Mouse (Mus musculus) MEL (cell line): ENCODE results near the gene Slc5a6. TPM values are rescaled to one million over a fixed set of nuclear protein-coding genes. Genes with fewer than 3 reads are reported as not detected.

Experiments used
- DNase-seq: peaks from one replicate; pipeline ENCODE4 v3.0.0; 2011; ENCODE audit warnings: low read depth, low spot score
- H3K27ac ChIP-seq: 2 replicates; pipeline ENCODE4 v1.5.1; 2012; ENCODE audit warnings: low read depth, mild to moderate bottlenecking, control low read depth, low read length, moderate library complexity; ENCODE audit not compliant: control insufficient read depth
- H3K27me3 ChIP-seq, 2 experiments: fragments of 150-350 bp in 1 of 2; sonication (generic) in 1 of 2; 2 replicates each; pipeline ENCODE4 v1.6.1; 2012; ENCODE audit warnings: low read length in 2 of 2, mild to moderate bottlenecking in 2 of 2, improper control_type of control experiment in 1 of 2, moderate library complexity in 1 of 2; ENCODE audit not compliant: insufficient read depth in 2 of 2, control insufficient read depth in 1 of 2
- H3K36me3 ChIP-seq, 2 experiments: 2 replicates each; pipeline ENCODE4 v1.6.1; 2012 to 2014; ENCODE audit warnings: low read length in 2 of 2, improper control_type of control experiment in 1 of 2, inconsistent platforms in 1 of 2, mild to moderate bottlenecking in 1 of 2; ENCODE audit not compliant: insufficient read depth in 2 of 2, control insufficient read depth in 1 of 2
- H3K4me1 ChIP-seq, 2 experiments: fragments of 150-350 bp in 1 of 2; sonication (generic) in 1 of 2; 2 replicates each; pipeline ENCODE4 v1.6.1; 2012; ENCODE audit warnings: low read length in 2 of 2, improper control_type of control experiment in 1 of 2, mild to moderate bottlenecking in 1 of 2; ENCODE audit not compliant: insufficient read depth in 2 of 2, control insufficient read depth in 1 of 2
- H3K4me3 ChIP-seq, 2 experiments: fragments of 150-350 bp in 1 of 2; sonication (generic) in 1 of 2; 2 replicates each; pipeline ENCODE4 v1.5.1; 2012; ENCODE audit warnings: low read depth in 2 of 2, low read length in 2 of 2, mild to moderate bottlenecking in 2 of 2, moderate library complexity in 2 of 2, control low read depth in 1 of 2, improper control_type of control experiment in 1 of 2; ENCODE audit not compliant: control insufficient read depth in 1 of 2, insufficient read depth in 1 of 2
- H3K79me2 ChIP-seq: 2 replicates; pipeline ENCODE4 v1.6.1; 2012; ENCODE audit warnings: mild to moderate bottlenecking, low read length, moderate library complexity; ENCODE audit not compliant: control insufficient read depth, poor library complexity, insufficient read depth
- H3K9ac ChIP-seq: 2 replicates; pipeline ENCODE4 v1.6.1; 2012; ENCODE audit warnings: low read depth, mild to moderate bottlenecking, control low read depth, low read length, moderate library complexity; ENCODE audit not compliant: control insufficient read depth, poor library complexity, severe bottlenecking
- H3K9me3 ChIP-seq: fragments of 150-350 bp; sonication (generic); replicated peaks from 2 replicates; pipeline ENCODE4 v1.6.1; 2012; ENCODE audit warnings: mild to moderate bottlenecking, low read length, improper control_type of control experiment, moderate library complexity; ENCODE audit not compliant: insufficient read depth
- BHLHE40 ChIP-seq: IDR thresholded peaks from 2 replicates; pipeline ENCODE4 v1.6.1; 2012; ENCODE audit warnings: low read depth, mild to moderate bottlenecking, inconsistent platforms, low read length, improper control_type of control experiment, borderline replicate concordance
- CHD1 ChIP-seq: IDR thresholded peaks from 2 replicates; pipeline ENCODE4 v1.6.1; 2012; ENCODE audit warnings: low read depth, mild to moderate bottlenecking, inconsistent platforms, low read length, improper control_type of control experiment
- CTCF ChIP-seq, 3 experiments: IDR thresholded peaks in 2 of 3; conservative IDR thresholded peaks in 1 of 3; 2 replicates each; pipeline ENCODE4 v1.5.1; 2011 to 2012; ENCODE audit warnings: low read length in 3 of 3, low read depth in 2 of 3, mild to moderate bottlenecking in 2 of 3, improper control_type of control experiment in 1 of 3, inconsistent platforms in 1 of 3, mixed read lengths in 1 of 3, moderate library complexity in 1 of 3; ENCODE audit not compliant: control insufficient read depth in 1 of 3, insufficient read depth in 1 of 3, poor library complexity in 1 of 3, severe bottlenecking in 1 of 3
- E2F4 ChIP-seq: IDR thresholded peaks from 2 replicates; pipeline ENCODE4 v1.6.1; 2011; ENCODE audit warnings: low read depth, low read length, improper control_type of control experiment, borderline replicate concordance
- ELF1 ChIP-seq: IDR thresholded peaks from 2 replicates; pipeline ENCODE4 v1.6.1; 2014; ENCODE audit warnings: low read depth, mild to moderate bottlenecking, inconsistent platforms, low read length, improper control_type of control experiment, moderate library complexity
- HCFC1 ChIP-seq: IDR thresholded peaks from 2 replicates; pipeline ENCODE4 v1.6.1; 2012; ENCODE audit warnings: low read depth, mild to moderate bottlenecking, inconsistent platforms, low read length, improper control_type of control experiment, moderate library complexity
- JUND ChIP-seq: IDR thresholded peaks from 2 replicates; pipeline ENCODE4 v1.6.1; 2011; ENCODE audit warnings: low read depth, mild to moderate bottlenecking, improper control_type of control experiment, low read length
- KAT2A ChIP-seq: conservative IDR thresholded peaks from 2 replicates; pipeline ENCODE4 v1.6.1; 2012; ENCODE audit warnings: low read depth, low read length, improper control_type of control experiment, inconsistent platforms
- MAFK ChIP-seq: IDR thresholded peaks from 2 replicates; pipeline ENCODE4 v1.6.1; 2011; ENCODE audit warnings: low read depth, mild to moderate bottlenecking, low read length, improper control_type of control experiment, borderline replicate concordance
- MAX ChIP-seq: IDR thresholded peaks from 2 replicates; pipeline ENCODE4 v1.6.1; 2011; ENCODE audit warnings: low read length, improper control_type of control experiment
- MXI1 ChIP-seq: IDR thresholded peaks from 2 replicates; pipeline ENCODE4 v1.6.1; 2011; ENCODE audit warnings: mild to moderate bottlenecking, low read depth, low read length, improper control_type of control experiment
- MYB ChIP-seq: IDR thresholded peaks from 2 replicates; pipeline ENCODE4 v1.6.1; 2011; ENCODE audit warnings: mild to moderate bottlenecking, low read depth, low read length, improper control_type of control experiment
- NELFE ChIP-seq: IDR thresholded peaks from 2 replicates; pipeline ENCODE4 v1.6.1; 2011; ENCODE audit warnings: low read depth, low read length, improper control_type of control experiment
- POLR2A ChIP-seq, 2 experiments: IDR thresholded peaks; 2 replicates each; pipeline ENCODE4 v1.6.1; 2011 to 2012; ENCODE audit warnings: low read length in 2 of 2, mild to moderate bottlenecking in 2 of 2, control low read depth in 1 of 2, improper control_type of control experiment in 1 of 2, low read depth in 1 of 2, moderate library complexity in 1 of 2; ENCODE audit not compliant: control insufficient read depth in 1 of 2, insufficient read depth in 1 of 2, poor library complexity in 1 of 2
- POLR2AphosphoS2 ChIP-seq: IDR thresholded peaks from 2 replicates; pipeline ENCODE4 v1.6.1; 2011; ENCODE audit warnings: low read length, improper control_type of control experiment
- POLR2AphosphoS5 ChIP-seq: IDR thresholded peaks from 2 replicates; pipeline ENCODE4 v1.6.1; 2012; ENCODE audit warnings: low read depth, borderline replicate concordance, mild to moderate bottlenecking, inconsistent platforms, low read length, moderate library complexity, mixed read lengths
- RAD21 ChIP-seq: IDR thresholded peaks from 2 replicates; pipeline ENCODE4 v1.6.1; 2011; ENCODE audit warnings: mild to moderate bottlenecking, low read depth, low read length, improper control_type of control experiment
- RCOR1 ChIP-seq: IDR thresholded peaks from 2 replicates; pipeline ENCODE4 v1.6.1; 2012; ENCODE audit warnings: low read depth, mild to moderate bottlenecking, inconsistent platforms, low read length, improper control_type of control experiment
- SIN3A ChIP-seq: IDR thresholded peaks from 2 replicates; pipeline ENCODE4 v1.6.1; 2012; ENCODE audit warnings: low read length, improper control_type of control experiment, inconsistent platforms
- TAL1 ChIP-seq: IDR thresholded peaks from 2 replicates; pipeline ENCODE4 v1.6.1; 2012; ENCODE audit warnings: mild to moderate bottlenecking, inconsistent platforms, low read length, moderate library complexity, mixed read lengths
- TBP ChIP-seq: IDR thresholded peaks from 2 replicates; pipeline ENCODE4 v1.8.0; 2011; ENCODE audit warnings: low read depth, low read length, improper control_type of control experiment
- TCF12 ChIP-seq: IDR thresholded peaks from 2 replicates; pipeline ENCODE4 v1.6.1; 2014; ENCODE audit warnings: low read depth, mild to moderate bottlenecking, inconsistent platforms, low read length, improper control_type of control experiment, moderate library complexity
- UBTF ChIP-seq: IDR thresholded peaks from 2 replicates; pipeline ENCODE4 v1.6.1; 2012; ENCODE audit warnings: low read depth, mild to moderate bottlenecking, inconsistent platforms, low read length, improper control_type of control experiment, moderate library complexity, borderline replicate concordance; ENCODE audit not compliant: insufficient read depth
- USF1 ChIP-seq: IDR thresholded peaks from 2 replicates; pipeline ENCODE4 v1.6.1; 2014; ENCODE audit warnings: low read depth, mild to moderate bottlenecking, inconsistent platforms, low read length, improper control_type of control experiment, moderate library complexity
- ZC3H11A ChIP-seq: IDR thresholded peaks from 2 replicates; pipeline ENCODE4 v1.6.1; 2012; ENCODE audit warnings: low read depth, mild to moderate bottlenecking, inconsistent platforms, low read length, improper control_type of control experiment
- ZMIZ1 ChIP-seq: IDR thresholded peaks from 2 replicates; pipeline ENCODE4 v1.6.1; 2012; ENCODE audit warnings: low read depth, mild to moderate bottlenecking, inconsistent platforms, low read length, improper control_type of control experiment, moderate library complexity
- polyA plus RNA-seq, 2 experiments: library from polyadenylated mRNA; stranded (reverse) in 1 of 2; unstranded in 1 of 2; fragments of >175 nt in 1 of 2; fragments of >200 nt in 1 of 2; gene quantifications; 2 replicates each; pipeline versions ENCODE4 v1.2.1 to v1.2.4; 2012; ENCODE audit warnings: low replicate concordance in 2 of 2, low read depth in 1 of 2; ENCODE audit not compliant: insufficient read length in 2 of 2, insufficient read depth in 1 of 2, missing spikeins in 1 of 2
- total RNA-seq: library from RNA; depleted of rRNA; stranded (reverse); fragments of 300-350 nt; gene quantifications from 2 replicates; pipeline ENCODE4 v1.2.3, GENCODE M21; 2012

The Slc5a6 gene
- total and polyA plus RNA-seq, 3 experiments: 34.5 to 41.7 TPM; not detected in 1

DNA sequence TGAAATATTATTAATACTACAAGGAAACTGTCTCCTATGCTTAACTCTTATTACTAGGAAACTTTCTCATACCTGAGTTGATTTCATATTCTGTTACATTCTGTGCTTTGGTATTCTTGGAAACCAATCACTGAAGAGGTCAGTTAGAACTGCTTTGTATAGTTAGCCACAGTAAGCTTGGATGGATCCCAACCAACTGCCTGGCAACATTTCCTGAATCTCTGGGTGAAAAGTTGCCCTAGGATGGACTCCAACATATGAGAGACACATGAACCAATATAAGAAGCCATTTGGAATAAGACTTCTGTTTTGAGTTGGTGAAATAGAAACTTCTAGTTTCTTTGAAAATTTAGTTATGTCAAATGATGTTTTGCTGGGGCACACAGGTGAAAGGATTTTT lies 24.1 kb downstream of the Slc5a6 start:
- Histone ChIP-seq H3K4me1 (no peaks in the 10 kb centered on the region), H3K9me3 (no peaks in the 10 kb centered on the region), H3K27me3 (peaks cover 7 to 15% of the 10 kb centered on the region in 2 experiments), H3K36me3 (no peaks in the 10 kb centered on the region), H3K27ac (no peak overlapping the region), H3K79me2 (no peaks in the 10 kb centered on the region), H3K4me3 (no peak overlapping the region), H3K9ac (no peak overlapping the region)
- TF ChIP-seq ZC3H11A: no peak
- no peak for TF ChIP-seq JUND
- no peak for TF ChIP-seq NELFE
- no peak for TF ChIP-seq ELF1
- no peak for TF ChIP-seq UBTF
- TF ChIP-seq CTCF (IDR thresholded peaks at IDR 0.05 in 2 of 3, conservative IDR thresholded peaks at IDR 0.05 in 1 of 3; ENCODE audit: control insufficient read depth in 1 of 3, insufficient read depth in 1 of 3, low read depth in 2 of 3, low read length in 3 of 3, poor library complexity in 1 of 3, severe bottlenecking in 1 of 3): no peak
- no peak for TF ChIP-seq POLR2AphosphoS5
- TF ChIP-seq SIN3A: no peak
- no peak for TF ChIP-seq KAT2A
- TF ChIP-seq TBP: no peak
- no peak for TF ChIP-seq MYB
- no peak for TF ChIP-seq POLR2AphosphoS2
- no peak for TF ChIP-seq MXI1
- no peak for TF ChIP-seq TCF12
- TF ChIP-seq POLR2A (IDR thresholded peaks at IDR 0.05; ENCODE audit: control insufficient read depth in 1 of 2, insufficient read depth in 1 of 2, low read depth in 1 of 2, low read length in 2 of 2, poor library complexity in 1 of 2): no peak
- no peak for DNase-seq

DNA sequence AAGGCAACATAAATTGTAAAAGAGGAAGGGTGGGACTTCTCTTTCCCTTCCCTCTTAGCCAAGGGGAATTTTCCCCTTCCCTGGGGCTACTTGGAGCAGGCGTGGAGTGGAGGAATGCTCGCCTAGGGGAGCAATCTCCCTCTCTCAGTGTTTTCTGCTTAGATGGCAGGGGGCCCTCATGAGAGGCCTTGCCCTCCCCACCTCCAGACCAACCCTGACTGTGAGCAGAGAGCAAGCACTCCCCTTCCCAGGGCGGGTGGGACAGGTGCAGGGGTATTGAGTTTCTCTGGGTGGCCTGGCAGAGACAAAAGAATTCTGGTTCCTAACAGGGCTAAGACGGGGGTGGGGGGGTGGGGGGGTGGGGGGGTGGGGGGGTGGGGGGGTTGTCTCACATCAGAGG lies 25.5 kb downstream of the Slc5a6 start:
- no peak overlapping the region for H3K27ac ChIP-seq
- TF ChIP-seq JUND (no peak), KAT2A (no peak), BHLHE40 (no peak), POLR2A (IDR thresholded peaks at IDR 0.05; ENCODE audit: control insufficient read depth in 1 of 2, insufficient read depth in 1 of 2, low read depth in 1 of 2, low read length in 2 of 2, poor library complexity in 1 of 2) (no peak), USF1 (no peak), RAD21 (no peak), POLR2AphosphoS2 (no peak), HCFC1 (no peak), MAX (no peak), MAFK (no peak), UBTF (no peak), E2F4 (no peak), POLR2AphosphoS5 (no peak), CHD1 (no peak), ZMIZ1 (no peak), TAL1 (no peak), MYB (no peak), MXI1 (no peak), RCOR1 (no peak)
- H3K9me3 ChIP-seq: no peaks in the 10 kb centered on the region
- no peaks in the 10 kb centered on the region for H3K36me3 ChIP-seq
- H3K79me2 ChIP-seq: no peaks in the 10 kb centered on the region
- H3K4me3 ChIP-seq: no peak overlapping the region
- no peak overlapping the region for H3K9ac ChIP-seq
- H3K27me3 ChIP-seq: peaks cover 6 to 11% of the 10 kb centered on the region in 2 experiments; a peak in 3 of 4 replicates
- DNase-seq: no peak
- no peaks in the 10 kb centered on the region for H3K4me1 ChIP-seq
